Mouse (Mus musculus): Measurements from ENCODE around the gene Lmna.

The Lmna gene

GRCm38 (mm10) chr3:88509692-88510420 lies at the start of gene Lmna:
Gene Lmna, minus strand, starts transcription at chr3:88509956.
- CTCF ChIA-PET = interaction anchor here (0.6 to 1.7 kb wide), 4 partner anchors 12 to 122 kb away, joined by 4 to 15 read pairs (median 6); no protein-coding TSS in a partner anchor

- CTCF ChIA-PET = no interaction called here
Measured at GRCm38 (mm10) chr3:88556616-88557015, 46.9 kb upstream of the Lmna start.

- CTCF ChIA-PET = no interaction called here
Measured at GRCm38 (mm10) chr3:88555731-88556130, 46.0 kb upstream of the Lmna start.

- CTCF ChIA-PET = interaction anchor here (0.5 kb wide), 1 partner anchor 22 kb away, joined by 3 read pairs; no protein-coding TSS in a partner anchor
Measured at GRCm38 (mm10) chr3:88555069-88555605, 45.4 kb upstream of the Lmna start.

DNA sequence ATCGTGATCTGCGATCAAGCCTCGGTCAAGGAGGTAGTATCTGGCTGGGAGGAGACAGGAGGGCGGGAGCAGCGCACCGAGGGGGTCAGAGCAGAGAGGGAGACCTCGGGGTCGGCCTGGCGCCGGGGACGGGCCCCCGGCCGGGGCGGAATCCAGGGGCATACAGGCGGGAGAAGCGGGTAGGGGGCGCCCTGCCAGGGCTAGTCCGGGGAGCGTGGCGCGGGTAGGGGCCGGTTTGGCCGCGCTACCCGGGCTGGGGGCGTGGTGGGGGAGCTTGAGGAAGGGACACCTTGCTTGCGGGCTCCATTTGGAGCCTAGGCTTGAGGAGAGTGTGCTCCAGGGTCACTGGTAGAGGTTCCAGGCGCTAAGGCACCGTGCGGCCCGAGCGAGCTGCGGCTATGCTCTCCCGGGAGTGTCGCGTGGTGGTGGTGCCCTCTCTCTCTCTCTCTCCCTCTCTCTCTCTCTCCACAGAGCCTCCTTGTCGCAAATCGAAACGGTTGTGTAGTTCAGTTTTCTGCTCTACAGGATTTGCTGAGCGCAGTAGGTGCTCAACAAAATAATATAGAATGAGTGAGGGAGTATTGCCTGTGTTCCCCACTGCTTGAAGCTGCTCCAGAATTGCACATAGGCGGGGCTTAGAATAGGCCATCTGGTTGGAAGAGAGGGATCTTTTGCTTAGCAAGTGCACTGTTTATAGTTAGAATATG lies 44.3 kb upstream of the Lmna start:
- CTCF ChIA-PET = interaction anchor here (0.5 to 0.6 kb wide), 2 partner anchors 35 to 819 kb away, joined by 3 to 9 read pairs; no protein-coding TSS in a partner anchor

GRCm38 (mm10) chr3:88553525-88553879 lies 43.7 kb upstream of the Lmna start, which contains the start of gene Ubqln4:
Gene Ubqln4, plus strand, starts transcription at chr3:88553758.
- CTCF ChIA-PET = no interaction called here

GRCm38 (mm10) chr3:88552676-88553524 lies 43.1 kb upstream of the Lmna start, which contains the start of gene Lamtor2:
Gene Lamtor2, minus strand, starts transcription at chr3:88553074.
- CTCF ChIA-PET = no interaction called here

GRCm38 (mm10) chr3:88552082-88552645 lies 42.4 kb upstream of the Lmna start:
- CTCF ChIA-PET = no interaction called here

DNA sequence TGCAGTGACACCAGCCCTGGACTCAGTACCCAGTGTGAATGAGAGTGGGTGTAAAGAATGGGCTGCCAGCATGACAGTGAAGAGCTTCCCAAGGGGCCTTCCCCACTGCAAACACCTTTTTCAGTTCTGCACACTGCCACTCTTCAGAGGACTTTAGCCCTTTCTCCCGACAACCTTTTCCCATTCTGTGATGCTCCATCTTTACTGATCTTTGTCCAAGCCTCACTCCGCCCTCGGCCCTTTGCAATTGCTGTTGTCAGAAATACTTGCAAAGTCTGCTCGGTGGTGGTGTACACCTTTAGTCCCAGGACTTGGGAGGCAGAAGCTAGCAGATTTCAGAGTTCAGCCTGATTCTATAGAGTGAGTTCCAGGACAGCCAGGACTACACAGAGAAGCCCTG lies 41.8 kb upstream of the Lmna start:
- CTCF ChIA-PET = no interaction called here

GRCm38 (mm10) chr3:88548180-88548917 lies 38.6 kb upstream of the Lmna start, which contains the start of gene Rab25:
Gene Rab25, minus strand, starts transcription at chr3:88548300.
- CTCF ChIA-PET = no interaction called here

- CTCF ChIA-PET = interaction anchor here (0.7 kb wide), 1 partner anchor 44 kb away, joined by 4 read pairs; no protein-coding TSS in a partner anchor
Measured at GRCm38 (mm10) chr3:88546674-88547418, 37.1 kb upstream of the Lmna start.

- CTCF ChIA-PET = interaction anchor here (0.6 kb wide), 1 partner anchor 790 kb away, joined by 3 read pairs; no protein-coding TSS in a partner anchor
Measured at GRCm38 (mm10) chr3:88544955-88545591, 35.3 kb upstream of the Lmna start.

- CTCF ChIA-PET = interaction anchor here (0.6 kb wide), 1 partner anchor 790 kb away, joined by 3 read pairs; no protein-coding TSS in a partner anchor
Measured at GRCm38 (mm10) chr3:88544514-88544913, 34.8 kb upstream of the Lmna start.

- CTCF ChIA-PET = interaction anchor here (0.9 kb wide), 1 partner anchor 12 kb away, joined by 3 read pairs; the partner anchor contains the start of gene Mex3a
Measured at GRCm38 (mm10) chr3:88543651-88544410, 34.1 kb upstream of the Lmna start.

DNA sequence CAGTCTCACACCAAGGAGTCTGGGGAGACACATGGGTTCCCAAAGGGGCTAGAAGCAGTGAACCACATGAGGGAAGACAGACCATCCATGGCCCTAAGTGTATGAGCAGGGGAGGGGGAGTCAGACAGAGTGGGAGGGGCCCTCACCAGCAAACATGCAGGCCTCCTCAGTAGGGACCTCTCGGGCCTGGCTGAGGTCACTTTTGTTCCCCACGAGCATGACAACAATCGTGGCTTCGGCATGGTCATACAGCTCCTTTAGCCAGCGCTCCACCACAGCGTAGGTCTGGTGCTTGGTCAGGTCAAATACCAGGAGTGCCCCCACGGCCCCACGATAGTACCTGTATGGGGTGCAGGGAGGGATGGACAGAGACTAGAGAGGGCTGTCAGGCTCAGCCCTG lies 33.4 kb upstream of the Lmna start:
- CTCF ChIA-PET = interaction anchor here (0.9 kb wide), 1 partner anchor 11 kb away, joined by 3 read pairs; the partner anchor contains the start of gene Mex3a

DNA sequence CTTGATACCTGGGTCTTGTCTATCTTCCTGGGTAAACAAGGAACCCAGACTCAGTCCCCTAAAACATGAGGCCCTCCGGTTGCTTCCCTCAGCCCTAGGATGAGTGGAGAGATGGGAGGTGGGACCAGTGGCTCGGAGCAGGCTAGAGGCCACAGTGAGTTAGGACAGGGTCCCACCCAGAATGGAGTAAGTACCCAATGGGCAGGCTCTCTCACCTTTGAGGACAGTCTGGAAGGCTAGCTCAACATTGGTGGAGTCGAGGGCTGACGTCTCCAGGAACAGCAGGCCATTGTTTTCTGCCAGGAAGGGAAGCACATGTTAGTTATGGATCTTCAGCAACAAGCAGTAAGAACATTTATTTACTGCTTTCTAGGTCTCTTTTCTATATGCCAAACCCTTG lies 32.7 kb upstream of the Lmna start:
- CTCF ChIA-PET = interaction anchor here (0.5 kb wide), 1 partner anchor 60 kb away, joined by 5 read pairs; no protein-coding TSS in a partner anchor

- CTCF ChIA-PET = interaction anchor here (0.5 kb wide), 1 partner anchor 60 kb away, joined by 5 read pairs; no protein-coding TSS in a partner anchor
Measured at GRCm38 (mm10) chr3:88541622-88542401, 32.1 kb upstream of the Lmna start.
